Mouse (Mus musculus) gastrocnemius, postnatal 36 days (tissue): ENCODE measurements around the gene Col4a4. TPM values are rescaled to one million over a fixed set of nuclear protein-coding genes. Genes with fewer than 3 reads are reported as not detected.

ENCODE experiments used
- DNase-seq, 2 experiments: peaks; one replicate each; pipeline ENCODE4 v3.0.0; 2022
- intact Hi-C: fragments of 180-260 bp; cut with DNase I; formaldehyde crosslinking; loops from one replicate; pipeline ENCODE4 v1.15.1; 2025
- long read RNA-seq, 2 experiments: library from polyadenylated mRNA; stranded (forward); transcript quantifications; one replicate each; pipeline ENCODE4 v2.0.0; 2021
- total RNA-seq, 2 experiments: library from RNA; stranded (reverse); gene quantifications; 2 replicates each; pipeline ENCODE4 v1.2.3; 2021

The Col4a4 gene
- 1 to 10 TPM; 1.4 TPM for total RNA-seq
- long read RNA-seq, experiment 1, partial matches to known transcripts, result 0 of 1 reads
- long read RNA-seq, experiment 1, other reads (novel, unspliced or antisense), result 1 of 1 reads
- long read RNA-seq, experiment 2, partial matches to known transcripts, result 0 of 2 reads
- long read RNA-seq, experiment 2, other reads (novel, unspliced or antisense), result 2 of 2 reads

- intact Hi-C loops, result loop anchor here (5.0 kb wide), 1 partner anchor 40 kb away; no protein-coding TSS in a partner anchor
- DNase-seq, result peak; percentile 38 to 50
These were observed at the start of gene Col4a4, which contains the start of gene Col4a3 for GRCm38 (mm10) chr1:82586713-82587399. Gene Col4a4 (minus strand): TSS chr1:82586849. Gene Col4a3 (plus strand): TSS chr1:82586921.

- intact Hi-C loops, result no loop called here
- no peak for DNase-seq
These were observed 49.7 kb upstream of the Col4a4 start for GRCm38 (mm10) chr1:82636321-82636720.

- intact Hi-C loops, result no loop called here
- no peak for DNase-seq
These were observed 48.6 kb upstream of the Col4a4 start for GRCm38 (mm10) chr1:82635254-82635620.

DNA sequence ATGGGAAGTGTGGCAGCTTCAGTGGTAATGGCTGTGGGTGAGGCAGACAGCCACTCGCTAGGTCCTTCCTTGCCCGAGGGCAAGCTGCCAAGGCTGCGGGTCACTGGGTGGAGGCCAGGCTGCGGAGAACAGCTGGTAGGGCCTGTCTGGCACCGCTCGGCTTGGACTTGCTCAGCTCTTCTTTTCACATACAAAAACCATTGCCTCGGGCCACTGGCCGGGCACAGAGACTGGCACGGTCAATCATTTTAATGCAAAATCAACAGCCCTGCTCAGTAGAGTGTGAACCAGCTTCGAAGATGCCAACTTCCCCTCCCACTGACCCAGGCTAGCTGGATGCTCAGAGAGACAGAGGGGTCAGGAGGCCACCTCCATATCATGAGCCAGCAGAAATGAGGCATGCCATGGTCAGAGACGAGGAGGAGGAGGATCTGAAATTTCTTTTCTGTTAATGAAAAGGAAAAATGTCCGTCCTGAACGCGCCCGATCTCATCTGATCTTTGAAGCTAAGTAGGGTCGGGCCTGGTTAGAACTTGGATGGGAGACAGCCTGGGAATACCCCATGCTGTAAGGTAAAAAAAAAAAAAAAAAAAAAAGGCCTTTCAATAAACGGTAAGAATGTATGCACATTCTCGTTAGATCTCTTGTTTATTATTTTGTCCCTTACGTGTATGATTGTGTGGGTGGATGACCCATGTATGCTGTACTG is 48.0 kb upstream of the Col4a4 start:
- intact Hi-C loops, result no loop called here
- peak; percentile 50 to 63 for DNase-seq

- DNase-seq, result no peak
- intact Hi-C loops, result no loop called here
These were observed 44.6 kb upstream of the Col4a4 start for GRCm38 (mm10) chr1:82631169-82631792.

DNA sequence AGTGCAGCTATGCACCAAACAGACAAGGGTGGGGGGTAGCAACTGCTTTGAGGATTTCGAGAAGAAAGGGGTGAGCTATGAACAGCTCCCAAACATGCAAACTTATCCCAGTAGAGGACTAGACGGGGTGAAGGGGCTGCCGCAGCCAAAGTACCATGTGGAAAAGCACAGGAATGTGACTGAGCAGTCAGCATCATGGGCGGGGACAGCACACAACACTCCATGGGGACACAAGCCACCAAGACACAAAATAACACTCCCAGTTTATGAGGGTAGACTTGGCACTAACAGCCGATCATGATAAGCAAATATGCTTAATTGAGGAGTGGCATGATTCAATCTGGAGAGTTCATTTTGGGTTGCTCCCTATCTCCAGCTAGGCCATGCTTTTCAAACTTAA is 42.8 kb upstream of the Col4a4 start:
- intact Hi-C loops, result loop anchor here (5.0 kb wide), 1 partner anchor 42 kb away; the partner anchor contains the start of genes Col4a3 and Col4a4
- no peak for DNase-seq

GRCm38 (mm10) chr1:82627652-82628051 is 41.0 kb upstream of the Col4a4 start:
- DNase-seq, result no peak
- intact Hi-C loops, result loop anchor here (5.0 kb wide), 1 partner anchor 40 kb away; the partner anchor contains the start of genes Col4a3 and Col4a4

DNA sequence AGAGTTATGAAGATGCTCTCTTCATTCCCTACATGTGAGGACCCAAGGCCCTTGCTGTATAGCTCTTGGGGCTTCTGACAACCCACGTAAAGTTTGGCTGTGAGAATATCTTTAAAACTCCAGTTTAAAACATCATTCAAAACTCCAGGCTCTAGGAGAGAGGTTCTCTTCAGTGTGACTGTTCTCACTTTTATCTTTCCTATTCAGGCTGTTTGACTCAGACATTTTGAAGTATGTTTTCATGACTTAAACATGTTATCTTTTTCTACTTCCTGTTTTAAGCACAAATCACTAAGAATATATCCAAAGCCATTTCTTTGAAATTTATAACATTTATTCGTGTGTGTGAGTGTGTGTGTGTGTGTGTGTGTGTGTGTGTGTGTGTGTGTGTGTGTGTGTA is 38.8 kb upstream of the Col4a4 start:
- DNase-seq, result no peak
- intact Hi-C loops, result loop anchor here (5.0 kb wide), 1 partner anchor 38 kb away; the partner anchor contains the start of genes Col4a3 and Col4a4

DNA sequence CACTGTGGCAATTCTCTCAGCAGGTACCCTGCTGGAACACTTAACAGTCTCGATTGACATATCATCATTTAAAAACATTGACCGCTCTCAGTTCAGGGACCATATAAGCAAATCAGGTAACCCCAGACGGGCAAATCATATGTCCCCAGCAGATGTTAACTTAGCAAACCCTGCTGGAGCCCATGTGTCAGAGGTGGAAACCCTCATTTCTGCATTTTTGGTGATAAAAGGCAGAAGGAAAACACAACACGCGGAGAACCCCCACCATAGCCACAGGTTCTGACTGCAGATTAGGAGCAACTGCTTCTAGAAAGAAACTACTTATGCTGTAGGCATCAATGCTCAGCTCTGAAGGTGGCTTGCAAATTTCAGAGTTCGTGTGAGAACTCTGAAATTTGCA is 38.3 kb upstream of the Col4a4 start:
- intact Hi-C loops, result loop anchor here (5.0 kb wide), 1 partner anchor 38 kb away; the partner anchor contains the start of genes Col4a3 and Col4a4
- no peak for DNase-seq

DNA sequence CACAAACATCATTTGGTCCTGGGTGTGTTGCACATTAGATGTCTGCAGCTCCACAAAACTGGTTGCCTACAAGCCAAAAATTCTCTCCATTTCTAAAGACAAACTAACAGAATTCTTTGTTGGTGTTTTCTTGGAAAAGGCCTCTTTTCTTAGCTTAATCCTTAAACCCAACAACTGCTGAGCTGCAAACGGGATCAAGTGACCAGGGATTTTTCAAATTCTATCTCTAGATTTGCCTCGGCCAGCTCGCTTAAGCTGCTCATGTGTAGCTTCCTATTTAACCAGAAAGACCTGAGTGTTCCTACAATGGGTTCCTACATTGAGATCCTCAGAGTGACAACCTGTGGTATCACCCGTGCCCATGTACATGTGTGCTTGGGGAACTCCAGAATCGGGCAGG is 33.3 kb upstream of the Col4a4 start:
- intact Hi-C loops, result no loop called here
- DNase-seq, result no peak

- intact Hi-C loops, result no loop called here
- no peak for DNase-seq
These were observed 31.9 kb upstream of the Col4a4 start for GRCm38 (mm10) chr1:82618592-82618991.

DNA sequence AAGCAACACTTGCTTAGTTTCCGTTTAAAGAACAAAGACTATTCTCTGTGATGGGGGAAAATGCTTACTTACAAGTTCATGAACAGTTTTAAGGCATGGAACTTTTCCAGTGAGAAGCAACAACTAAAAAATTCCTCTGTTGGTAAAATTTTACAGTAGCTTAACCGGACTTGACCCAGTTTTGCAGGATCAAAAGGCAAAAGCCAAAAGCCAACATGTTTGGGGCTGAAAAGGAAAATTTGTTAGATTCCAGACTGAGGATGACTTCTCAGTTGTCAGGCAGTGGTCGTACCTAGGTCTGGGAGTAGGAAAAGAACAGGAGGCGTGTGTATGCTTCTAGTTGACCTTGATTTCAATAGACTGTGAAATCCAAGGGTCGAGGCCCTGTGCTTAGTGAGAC is 31.4 kb upstream of the Col4a4 start:
- intact Hi-C loops, result no loop called here
- no peak for DNase-seq

GRCm38 (mm10) chr1:82612061-82612660 is 25.5 kb upstream of the Col4a4 start:
- no peak for DNase-seq
- intact Hi-C loops, result no loop called here

DNA sequence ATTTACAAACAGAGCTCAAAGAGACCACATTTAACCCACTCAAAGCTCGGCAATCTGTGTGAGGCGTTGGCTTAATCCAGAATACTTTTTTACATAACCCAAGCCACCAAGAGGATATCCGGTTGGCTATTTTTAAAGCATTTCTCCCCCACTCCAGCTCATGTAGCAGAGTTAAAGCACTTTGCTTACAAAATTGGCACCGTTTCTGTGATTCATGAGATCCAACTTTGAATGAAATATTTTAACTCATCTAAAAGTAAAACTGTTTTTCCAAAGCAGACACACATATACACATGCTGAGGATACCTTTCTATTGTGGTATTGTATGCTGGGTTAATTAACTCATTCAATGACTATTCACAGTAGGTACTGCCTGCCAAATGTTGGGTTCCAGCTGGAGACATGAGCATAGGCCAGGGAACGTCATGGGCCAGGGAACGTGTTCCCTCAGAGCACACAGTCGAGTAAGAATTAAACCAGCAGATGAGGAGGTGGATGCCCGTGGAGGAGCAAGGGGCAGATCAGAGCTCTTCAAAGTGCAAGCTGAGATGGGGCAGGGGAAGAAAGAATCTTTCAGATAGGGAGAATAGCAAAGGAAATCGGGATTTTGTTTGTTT is 22.1 kb upstream of the Col4a4 start:
- no peak for DNase-seq
- intact Hi-C loops, result no loop called here

GRCm38 (mm10) chr1:82605856-82606255 is 19.2 kb upstream of the Col4a4 start:
- intact Hi-C loops, result no loop called here
- no peak for DNase-seq

DNA sequence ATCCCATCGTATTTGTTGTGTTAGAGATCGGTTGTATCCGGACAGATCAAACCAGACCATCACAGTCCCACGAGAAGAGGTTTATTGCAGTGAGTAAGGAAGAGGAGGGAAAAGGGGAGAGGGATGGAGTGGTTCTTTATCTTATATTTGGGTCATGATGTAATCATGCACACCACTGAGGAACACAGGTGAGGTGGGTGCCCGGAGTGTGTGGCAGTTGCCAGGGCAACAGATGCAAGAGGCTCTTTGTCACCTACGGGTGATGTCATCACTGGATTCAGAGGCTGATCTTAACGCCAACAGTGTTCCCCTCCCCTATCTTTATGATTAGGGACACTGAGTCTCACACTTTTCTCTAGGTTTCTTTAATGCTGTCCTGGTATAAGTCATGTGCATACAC is 18.7 kb upstream of the Col4a4 start:
- DNase-seq, result no peak
- intact Hi-C loops, result no loop called here

- DNase-seq, result no peak
- intact Hi-C loops, result no loop called here
These were observed 16.7 kb upstream of the Col4a4 start for GRCm38 (mm10) chr1:82603198-82603950.

DNA sequence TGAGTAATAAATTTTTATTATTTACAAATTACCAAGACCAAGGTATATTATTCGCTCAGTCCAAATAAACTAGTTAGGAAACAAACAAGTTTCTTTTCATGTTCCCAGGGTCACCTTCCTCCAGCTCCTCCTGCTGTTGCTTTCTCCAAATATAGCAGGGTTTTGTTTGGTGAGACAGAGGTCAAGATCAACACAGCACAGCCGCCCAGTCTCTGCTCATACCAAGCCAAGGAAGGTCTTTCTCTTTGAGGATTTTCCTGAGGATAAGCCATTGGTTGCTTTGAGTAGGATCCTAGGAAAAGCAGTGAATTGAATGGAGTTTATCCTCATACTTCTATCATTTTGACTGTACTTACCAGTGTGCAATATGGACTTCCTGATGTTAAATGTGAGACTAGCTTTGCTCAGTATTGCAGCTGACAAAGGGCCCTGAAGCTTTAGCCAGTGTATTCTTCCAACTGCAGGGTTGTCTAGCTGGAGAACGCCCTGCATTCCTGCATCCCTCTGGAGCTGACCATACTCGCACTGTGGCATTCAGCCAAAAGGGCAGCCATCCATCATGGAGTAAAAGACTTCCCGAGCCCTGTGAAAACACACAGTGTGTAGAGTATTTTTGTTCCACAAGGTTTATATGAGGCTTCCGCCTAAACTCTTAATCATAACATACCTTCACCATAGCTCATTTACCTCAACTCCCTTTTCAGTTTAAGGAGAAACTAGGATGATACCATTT is 10.4 kb upstream of the Col4a4 start:
- intact Hi-C loops, result no loop called here
- no peak for DNase-seq

- intact Hi-C loops, result no loop called here
- DNase-seq, result no peak
These were observed 3.6 kb upstream of the Col4a4 start for GRCm38 (mm10) chr1:82590266-82590665.
